Mouse (Mus musculus) left cerebral cortex, postnatal 4 days (tissue): ENCODE results near the gene Glra2. TPM values are rescaled to one million over a fixed set of nuclear protein-coding genes. Genes with fewer than 3 reads are reported as not detected.
"Not testable (repeated sequence)": the region's sequence is repeated elsewhere in the genome, so short reads cannot be mapped to it uniquely, and the experiment has no call there.

Source experiments
- DNase-seq: peaks from one replicate; pipeline ENCODE4 v3.0.0-alpha.2; 2022
- intact Hi-C: fragments of 180-260 bp; cut with DNase I; formaldehyde crosslinking; loops from one replicate; pipeline ENCODE4 v1.15.1; 2025
- total RNA-seq, 2 experiments: library from RNA; stranded (reverse); gene quantifications; 2 replicates each; pipeline ENCODE4 v1.2.3; 2021

Glra2 gene
- total RNA-seq, result 10 to 100 TPM; 58.2 to 62.0 TPM

- intact Hi-C loops, result loop anchor here (5.0 kb wide), 1 partner anchor 785 kb away; no protein-coding TSS in a partner anchor
- DNase-seq, result peak; percentile 18
Measured at GRCm38 (mm10) chrX:165326939-165327698, at the start of gene Glra2. TSS of gene Glra2 (minus strand) at chrX:165327393.

- peak; percentile 67 for DNase-seq
- intact Hi-C loops, result no loop called here
Measured at GRCm38 (mm10) chrX:165362798-165363197, 35.6 kb upstream of the Glra2 start.

GRCm38 (mm10) chrX:165344611-165345010 is 17.4 kb upstream of the Glra2 start:
- peak; percentile 29 for DNase-seq
- intact Hi-C loops, result no loop called here

GRCm38 (mm10) chrX:165327699-165328333 is 623 bp upstream of the Glra2 start:
- intact Hi-C loops, result loop anchor here (2.0 to 5.0 kb wide), 2 partner anchors 786 to 819 kb away; no protein-coding TSS in a partner anchor
- DNase-seq, result peak; percentile 66

DNA sequence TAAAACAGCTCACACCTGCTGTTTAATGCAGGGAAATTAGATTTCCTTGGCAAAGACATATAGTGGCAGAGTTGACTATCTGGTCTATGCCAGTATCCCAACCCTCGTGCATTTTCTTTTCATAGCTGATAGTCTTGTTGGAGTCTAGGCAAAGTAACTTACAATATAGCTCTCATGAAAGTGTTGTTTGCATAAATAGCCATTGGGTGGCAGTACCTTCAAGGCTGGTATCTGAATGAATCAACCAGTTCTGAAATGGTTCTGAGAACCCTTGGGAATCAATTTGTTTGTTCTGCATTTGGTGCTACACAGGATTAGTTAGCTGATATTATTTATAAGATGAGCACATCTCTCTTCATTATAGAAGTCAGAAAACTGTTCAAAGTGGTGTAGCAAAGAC is 133.6 kb downstream of the Glra2 start:
- no peak for DNase-seq
- intact Hi-C loops, result no loop called here

DNA sequence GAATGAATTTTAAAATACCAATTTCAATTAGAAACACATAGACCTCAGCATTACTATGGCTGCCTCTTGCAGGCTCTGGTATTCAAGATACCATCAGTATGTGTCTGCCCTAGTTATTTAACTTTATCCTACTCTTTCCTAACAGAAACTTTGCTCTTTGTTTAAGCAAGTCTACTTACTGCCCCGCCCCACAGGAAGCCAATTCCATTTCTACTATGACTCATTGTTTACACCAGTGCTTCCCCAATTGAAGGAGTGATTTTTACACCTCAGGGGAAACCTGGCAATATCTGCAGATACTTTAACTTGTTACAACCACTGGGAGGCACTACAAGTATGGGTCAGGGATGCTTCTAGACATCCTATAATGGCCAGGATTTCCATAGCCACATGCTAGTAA is 136.0 kb downstream of the Glra2 start:
- no peak for DNase-seq
- intact Hi-C loops, result no loop called here

- intact Hi-C loops, result not testable (repeated sequence)
Measured at GRCm38 (mm10) chrX:165182948-165183347, 144.2 kb downstream of the Glra2 start.

DNA sequence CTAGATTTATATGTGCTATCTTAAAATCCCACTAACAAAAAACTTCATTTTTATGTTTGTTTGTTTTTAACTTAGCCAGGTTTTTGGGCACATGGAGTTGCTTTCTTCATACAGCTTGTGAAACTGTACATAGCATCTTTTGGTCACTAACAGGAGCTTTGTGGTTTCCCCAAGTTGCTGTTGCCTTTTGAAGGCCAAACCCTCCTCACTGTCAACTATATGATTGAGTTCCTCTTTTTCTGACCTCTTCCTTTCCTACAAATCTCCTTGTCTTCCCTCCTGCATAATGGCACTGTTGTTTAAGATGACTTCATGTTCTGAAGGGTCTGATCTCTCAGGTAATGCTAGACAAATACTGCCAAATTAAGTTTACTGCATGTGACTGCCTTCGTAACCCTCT is 170.6 kb downstream of the Glra2 start:
- no peak for DNase-seq
- intact Hi-C loops, result no loop called here

More at GRCm38 (mm10) chrX:165182948-165183347, 144.2 kb downstream of the Glra2 start:
- not testable (repeated sequence) for DNase-seq

- DNase-seq, result no peak
- intact Hi-C loops, result no loop called here
Measured at GRCm38 (mm10) chrX:165104171-165104570, 223.0 kb downstream of the Glra2 start.
